Mouse (Mus musculus): Measurements from ENCODE around the gene Rbmx.

The Rbmx gene

GRCm38 (mm10) chrX:57392367-57393246, at the start of gene Rbmx:
TSS of gene Rbmx (minus strand) at chrX:57393036.
- DNase-seq (ENCODE audit: low read depth), result peak; percentile 93

DNA sequence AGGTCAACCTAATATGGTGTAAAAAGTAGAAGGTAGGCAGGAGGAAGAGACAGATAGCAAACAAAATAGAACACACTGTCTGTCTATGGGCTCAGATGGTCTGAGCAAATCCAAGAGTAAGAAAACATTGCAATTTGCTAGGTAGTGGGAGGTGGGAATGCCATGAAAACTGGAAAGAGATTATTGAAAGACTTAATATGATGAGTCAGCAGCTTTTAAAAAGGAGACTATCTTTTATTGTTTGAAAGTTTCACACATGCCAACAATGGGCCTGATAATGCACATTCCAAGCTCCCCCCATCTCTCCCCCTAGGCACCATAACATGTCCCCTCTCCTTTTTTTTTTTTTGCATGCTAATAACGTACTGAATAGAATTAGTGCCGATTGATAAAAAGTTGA, 41.1 kb upstream of the Rbmx start:
- no peak for DNase-seq (ENCODE audit: low read depth)

- peak; percentile 49 for DNase-seq (ENCODE audit: low read depth)
These were observed 38.8 kb upstream of the Rbmx start for GRCm38 (mm10) chrX:57431610-57432009.

- DNase-seq (ENCODE audit: low read depth), result no peak
These were observed 15.9 kb upstream of the Rbmx start, which contains the start of gene Gm364 for GRCm38 (mm10) chrX:57408769-57409168. TSS of gene Gm364 (plus strand) at chrX:57409154.

DNA sequence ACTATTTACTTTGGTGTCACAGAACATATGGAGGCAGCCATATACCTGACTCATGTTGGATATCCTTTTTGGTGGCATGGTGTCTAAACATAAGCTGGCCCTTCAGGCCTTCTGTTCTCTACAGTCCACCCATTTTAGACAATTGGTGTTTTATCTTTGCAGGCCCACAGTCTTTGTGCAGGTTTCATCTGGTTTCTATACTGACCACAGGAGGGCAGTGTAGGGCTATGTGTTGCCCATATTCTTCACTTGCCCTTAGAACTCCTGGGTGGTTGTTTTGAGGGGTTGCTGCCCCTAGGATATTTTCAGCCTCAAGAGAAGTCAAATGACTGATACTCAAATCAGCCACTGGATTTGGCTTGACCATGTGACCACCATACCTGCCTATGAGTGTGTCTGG, 10.8 kb upstream of the Rbmx start:
- peak; percentile 26 for DNase-seq (ENCODE audit: low read depth)

- DNase-seq (ENCODE audit: low read depth), result no peak
These were observed 8.6 kb upstream of the Rbmx start for GRCm38 (mm10) chrX:57401388-57401787.

DNA sequence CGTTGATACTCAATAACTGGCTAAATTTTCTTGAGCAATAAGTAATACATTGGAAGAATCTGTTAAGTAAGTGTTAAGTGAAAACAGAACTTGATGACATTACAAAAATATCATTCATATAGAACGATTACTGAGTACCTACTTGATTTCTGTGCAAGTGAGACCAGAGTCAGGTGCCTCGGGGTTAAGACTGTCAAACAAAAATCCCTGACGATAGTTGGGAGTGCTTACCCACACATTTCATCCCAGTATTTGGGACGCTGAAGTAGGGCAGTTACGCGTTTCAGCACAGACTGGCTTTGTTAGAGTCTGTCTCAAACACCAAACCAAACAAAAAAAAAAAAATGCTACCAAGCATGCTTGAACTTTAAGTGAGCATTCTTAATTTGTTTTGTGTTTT, 576 bp upstream of the Rbmx start:
- DNase-seq (ENCODE audit: low read depth), result peak; percentile 11

DNA sequence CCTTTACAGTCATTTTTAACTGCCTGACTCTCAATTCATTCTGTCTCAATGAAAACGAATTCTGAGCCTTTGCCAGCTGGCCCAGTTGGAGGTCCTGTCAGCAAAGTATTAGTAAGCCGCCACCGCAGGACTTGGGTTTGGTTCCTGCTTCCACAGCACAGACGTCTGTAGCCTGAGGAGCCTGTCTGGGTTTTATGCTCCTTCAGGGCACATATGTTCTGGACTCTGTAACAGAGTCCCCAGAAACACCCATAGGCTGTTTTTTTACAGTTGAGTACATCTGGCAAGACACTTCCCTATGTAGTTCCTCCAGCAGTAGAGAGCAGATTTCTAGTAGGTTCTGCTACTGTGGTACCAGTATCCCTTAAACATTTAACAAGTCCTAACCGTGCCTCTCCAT, 11.9 kb downstream of the Rbmx start:
- no peak for DNase-seq (ENCODE audit: low read depth)

DNA sequence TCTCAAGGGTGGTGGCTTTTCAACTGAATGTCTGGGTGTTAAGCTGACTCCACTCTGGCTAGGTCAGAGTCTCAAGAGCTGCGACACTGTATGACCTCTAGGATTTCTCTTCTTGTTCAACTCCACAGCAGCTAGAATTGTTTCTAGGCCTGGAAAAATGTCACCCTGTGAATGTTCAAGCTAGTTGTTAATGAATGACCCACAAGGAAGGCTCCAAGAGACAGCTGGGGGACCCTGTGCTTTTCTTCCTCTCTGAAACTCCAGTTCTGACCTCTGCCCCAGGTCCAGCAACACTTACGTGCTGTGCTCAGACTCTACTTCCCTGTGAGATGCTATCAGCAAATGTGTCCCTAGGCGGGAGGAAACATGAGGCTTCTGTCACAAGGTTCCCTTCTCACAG, 14.3 kb downstream of the Rbmx start:
- no peak for DNase-seq (ENCODE audit: low read depth)

DNA sequence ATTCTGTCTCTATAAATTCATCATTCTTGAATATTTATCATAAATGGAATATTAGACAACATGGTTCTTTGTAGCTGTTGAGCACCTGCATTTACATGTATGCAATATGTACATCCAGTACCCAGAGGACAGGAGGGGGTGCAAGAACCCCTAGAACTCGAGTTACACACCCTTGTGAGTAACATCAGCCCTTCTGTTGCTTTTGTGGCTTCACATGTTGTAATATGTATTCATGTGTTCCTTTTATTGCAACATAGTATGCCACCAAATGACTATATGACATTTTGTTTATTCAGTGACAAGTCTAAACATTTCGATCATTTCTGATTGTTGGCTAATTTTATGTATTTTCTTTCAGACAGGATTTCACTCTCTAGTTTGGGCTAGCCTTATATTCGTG, 15.7 kb downstream of the Rbmx start:
- DNase-seq (ENCODE audit: low read depth), result no peak

DNA sequence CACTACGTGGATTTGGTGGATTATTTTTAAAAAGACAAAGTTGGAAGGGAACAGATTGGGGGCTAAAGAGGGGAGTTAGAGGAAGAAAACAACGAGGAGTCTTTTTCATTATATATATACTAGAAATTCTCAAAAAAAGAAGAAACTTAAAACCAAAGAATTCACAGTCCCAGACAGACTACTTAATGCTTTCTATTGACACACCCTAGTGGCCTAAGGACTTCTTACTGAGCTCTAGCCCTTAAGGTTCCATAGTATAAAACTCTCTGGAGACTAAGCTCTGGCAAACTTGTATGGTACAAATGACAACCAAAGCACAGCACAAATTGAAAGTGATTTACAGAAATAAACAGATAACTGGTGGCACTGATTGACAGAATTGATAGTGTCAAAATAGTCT, 18.8 kb downstream of the Rbmx start:
- no peak for DNase-seq (ENCODE audit: low read depth)

DNA sequence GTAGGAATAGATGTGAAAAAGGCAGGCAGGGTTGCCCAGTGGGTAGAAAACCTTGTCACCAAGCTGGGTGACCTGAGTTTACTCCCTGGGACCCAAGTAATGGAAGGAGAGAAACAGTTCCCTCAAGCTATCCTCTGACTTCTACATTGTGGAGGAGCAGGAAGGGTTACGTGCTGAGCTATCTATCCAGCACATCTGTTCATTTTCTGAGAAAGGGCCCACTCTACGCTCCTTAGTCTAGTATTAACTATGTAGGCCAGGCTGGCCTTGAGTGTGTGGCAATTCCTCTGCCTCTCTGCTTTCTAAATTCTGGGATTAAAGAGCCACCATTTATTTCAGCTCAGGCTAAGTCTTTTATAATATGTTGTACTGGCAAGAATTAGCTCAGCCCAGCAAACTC, 19.3 kb downstream of the Rbmx start:
- no peak for DNase-seq (ENCODE audit: low read depth)

DNA sequence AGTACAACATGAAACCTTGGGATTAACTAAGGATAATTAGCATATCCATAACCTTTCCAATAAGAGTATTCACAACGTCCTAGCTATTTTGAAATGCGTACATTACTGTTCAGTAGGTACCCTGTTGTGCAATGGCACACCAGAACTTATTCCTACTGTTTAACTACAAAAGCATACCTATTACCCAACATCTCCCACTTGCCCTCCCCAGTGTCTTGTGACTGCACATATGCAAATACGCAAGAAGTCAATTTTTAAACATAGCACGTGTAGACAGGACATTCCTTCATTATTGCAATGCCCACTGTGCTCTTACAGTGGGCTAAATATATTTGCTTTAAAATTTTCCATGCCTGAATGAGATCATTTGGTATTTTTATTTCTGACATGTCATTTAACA, 19.9 kb downstream of the Rbmx start:
- DNase-seq (ENCODE audit: low read depth), result no peak

GRCm38 (mm10) chrX:57364891-57365569, 27.8 kb downstream of the Rbmx start:
- DNase-seq (ENCODE audit: low read depth), result no peak

DNA sequence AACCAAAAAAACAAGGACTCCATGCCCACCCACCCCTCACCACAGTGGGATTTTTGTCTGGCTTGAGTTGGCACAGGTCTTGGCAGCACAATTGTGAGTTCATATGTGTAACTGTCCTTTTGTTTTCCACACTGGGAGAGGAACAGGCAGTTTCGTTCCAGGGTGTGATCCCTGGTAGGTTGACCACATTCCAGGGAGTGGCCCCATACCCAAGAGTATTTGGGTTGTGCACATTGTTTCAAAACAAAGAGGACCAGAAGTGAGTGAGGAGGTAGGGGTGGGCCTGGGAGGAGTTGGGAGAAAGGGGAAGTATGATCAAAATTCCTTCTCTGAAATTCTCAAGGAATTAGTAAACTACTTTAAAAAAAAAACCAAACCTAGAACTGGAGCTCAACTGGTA, 33.5 kb downstream of the Rbmx start:
- DNase-seq (ENCODE audit: low read depth), result no peak

DNA sequence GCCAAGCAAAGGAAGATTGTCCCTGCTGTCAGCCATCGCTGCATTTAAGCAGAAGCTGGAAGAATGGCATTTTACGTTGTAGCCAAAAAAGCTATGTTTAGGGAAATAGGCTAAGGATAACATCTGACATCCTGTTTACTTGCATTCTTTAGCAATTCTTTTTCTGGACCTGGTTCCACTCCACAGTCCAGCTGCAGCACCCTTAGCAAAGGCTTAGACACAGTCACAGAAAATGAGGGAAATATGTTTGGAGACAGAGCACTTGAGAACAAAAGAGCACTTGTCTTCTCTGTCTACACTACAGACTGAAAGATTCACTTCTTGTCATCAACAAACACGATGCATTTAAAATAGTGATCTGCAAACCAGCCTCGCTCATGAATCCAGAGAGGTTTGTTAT, 53.6 kb downstream of the Rbmx start:
- no peak for DNase-seq (ENCODE audit: low read depth)

DNA sequence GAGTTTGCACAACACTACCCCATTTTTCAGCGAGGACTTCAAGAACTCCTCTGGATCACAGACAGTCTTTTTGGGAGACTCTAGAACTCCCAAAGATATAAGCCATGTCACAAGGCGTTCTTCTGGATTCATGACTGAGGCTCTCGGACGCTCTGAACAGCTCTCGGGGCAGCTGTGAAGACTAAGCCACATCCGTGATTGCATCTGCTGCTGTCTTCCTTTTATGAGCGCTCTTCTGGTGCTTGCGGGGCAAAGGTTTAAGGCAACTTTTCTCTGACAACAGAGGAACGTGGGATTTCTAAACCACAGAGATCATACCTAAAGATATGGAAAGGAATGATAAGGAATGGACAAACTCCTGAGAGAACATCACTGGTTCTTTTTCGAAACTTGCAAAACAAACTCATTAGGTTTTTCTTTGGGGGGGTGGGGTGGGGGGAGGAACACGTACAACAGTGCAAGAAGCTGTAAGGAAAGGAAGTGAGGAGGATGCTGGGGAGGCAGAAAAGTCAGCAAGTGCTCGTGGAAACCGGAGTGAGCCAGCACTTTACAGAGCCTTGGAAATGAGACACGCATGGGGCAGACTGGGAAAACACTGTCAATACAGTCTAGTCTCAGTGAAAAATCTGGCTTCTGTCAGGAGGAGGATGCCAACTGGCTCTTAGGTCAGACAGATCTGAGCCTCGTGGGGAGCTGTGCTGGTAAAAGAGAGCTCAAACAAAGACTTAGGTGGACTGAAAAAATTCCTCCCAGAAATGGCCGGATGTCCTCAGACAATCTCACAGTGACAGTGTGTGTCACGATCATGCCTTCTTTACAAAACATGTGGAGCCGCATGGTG, 54.2 kb downstream of the Rbmx start, which contains the start of gene Arhgef6:
Gene Arhgef6, minus strand, starts transcription at position 359 of the 841 bp plus-strand sequence.
- no peak for DNase-seq (ENCODE audit: low read depth)

DNA sequence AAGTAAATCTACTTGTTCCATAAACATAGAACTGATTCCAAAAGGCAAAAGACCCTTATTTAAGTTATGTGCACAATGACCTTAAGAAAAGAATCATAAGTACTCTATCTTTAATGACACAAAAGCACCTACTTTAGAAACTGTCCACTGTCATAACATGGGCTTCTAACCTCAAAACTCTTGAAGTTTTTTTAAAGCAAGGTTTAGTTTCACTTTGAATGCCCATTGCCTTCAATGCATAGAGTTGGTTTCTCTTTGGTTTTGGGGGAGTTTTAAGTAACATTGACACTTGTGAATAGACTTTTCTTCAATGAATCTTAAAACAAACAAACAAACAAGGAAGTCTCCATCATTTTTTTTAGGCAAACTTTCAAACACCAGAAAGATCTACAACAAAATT, 55.3 kb downstream of the Rbmx start:
- DNase-seq (ENCODE audit: low read depth), result no peak

GRCm38 (mm10) chrX:57336958-57337357, 55.9 kb downstream of the Rbmx start:
- no peak for DNase-seq (ENCODE audit: low read depth)

- DNase-seq (ENCODE audit: low read depth), result no peak
These were observed 57.5 kb downstream of the Rbmx start for GRCm38 (mm10) chrX:57335313-57335712.

Measured in NIH3T3 (cell line).